Mouse (Mus musculus) spleen, postnatal 14 days (tissue): ENCODE measurements around the gene Hist1h1a.
"Not testable (repeated sequence)": the region's sequence is repeated elsewhere in the genome, so short reads cannot be mapped to it uniquely, and the experiment has no call there.

ENCODE experiments used
- DNase-seq, 2 experiments: peaks; one replicate each; pipeline ENCODE4 v3.0.0; 2021 to 2022; ENCODE audit warnings: low spot score in 2 of 2

The Hist1h1a gene

GRCm38 (mm10) chr13:23760240-23760971 is 3.1 kb upstream of the Hist1h1a start:
- DNase-seq = no peak

- peak; percentile 95 to 97 for DNase-seq
Measured at GRCm38 (mm10) chr13:23760972-23761864, 2.2 kb upstream of the Hist1h1a start, which contains the start of gene Hist1h4a. Gene Hist1h4a, minus strand, starts transcription at chr13:23761230.

DNA sequence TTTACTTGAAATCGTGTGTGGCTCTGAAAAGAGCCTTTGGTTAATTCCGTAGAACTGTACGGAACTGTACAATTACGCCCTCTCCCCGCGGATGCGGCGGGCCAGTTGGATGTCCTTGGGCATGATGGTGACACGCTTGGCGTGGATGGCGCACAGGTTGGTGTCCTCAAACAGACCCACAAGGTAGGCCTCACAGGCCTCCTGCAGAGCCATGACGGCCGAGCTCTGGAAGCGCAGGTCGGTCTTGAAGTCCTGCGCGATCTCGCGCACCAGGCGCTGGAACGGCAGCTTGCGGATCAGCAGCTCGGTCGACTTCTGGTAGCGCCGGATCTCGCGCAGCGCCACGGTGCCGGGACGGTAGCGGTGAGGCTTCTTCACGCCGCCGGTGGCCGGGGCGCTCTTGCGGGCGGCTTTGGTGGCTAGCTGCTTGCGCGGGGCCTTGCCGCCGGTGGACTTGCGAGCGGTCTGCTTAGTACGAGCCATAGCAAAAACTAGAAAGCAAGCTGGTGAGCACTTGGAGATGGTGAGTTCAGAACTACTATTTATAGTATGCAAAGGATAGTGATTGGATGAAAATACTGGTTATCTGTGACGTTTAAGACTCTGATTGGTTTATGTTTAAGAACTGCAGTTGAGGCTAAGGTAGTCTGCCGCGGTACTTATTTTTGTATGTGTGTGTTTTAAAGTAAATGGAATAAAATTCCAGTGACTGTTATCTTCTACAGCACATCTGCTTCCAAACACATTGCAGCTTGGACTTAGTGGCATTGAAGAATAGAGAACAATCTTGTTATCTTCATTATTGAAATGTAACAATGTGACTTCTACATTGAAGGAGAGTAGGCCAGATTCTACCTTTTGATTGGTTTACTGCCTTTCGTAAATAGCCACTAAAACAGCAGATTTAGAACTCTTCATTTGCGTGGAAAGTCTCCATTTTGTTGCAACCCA is 1.3 kb upstream of the Hist1h1a start, which contains the start of gene Hist1h3a:
Hist1h3a (minus strand) TSS at position 516 of the 951 bp plus-strand sequence.
- peak; percentile 62 to 70 for DNase-seq

GRCm38 (mm10) chr13:23763242-23763585 is 252 bp upstream of the Hist1h1a start:
- DNase-seq = no peak

DNA sequence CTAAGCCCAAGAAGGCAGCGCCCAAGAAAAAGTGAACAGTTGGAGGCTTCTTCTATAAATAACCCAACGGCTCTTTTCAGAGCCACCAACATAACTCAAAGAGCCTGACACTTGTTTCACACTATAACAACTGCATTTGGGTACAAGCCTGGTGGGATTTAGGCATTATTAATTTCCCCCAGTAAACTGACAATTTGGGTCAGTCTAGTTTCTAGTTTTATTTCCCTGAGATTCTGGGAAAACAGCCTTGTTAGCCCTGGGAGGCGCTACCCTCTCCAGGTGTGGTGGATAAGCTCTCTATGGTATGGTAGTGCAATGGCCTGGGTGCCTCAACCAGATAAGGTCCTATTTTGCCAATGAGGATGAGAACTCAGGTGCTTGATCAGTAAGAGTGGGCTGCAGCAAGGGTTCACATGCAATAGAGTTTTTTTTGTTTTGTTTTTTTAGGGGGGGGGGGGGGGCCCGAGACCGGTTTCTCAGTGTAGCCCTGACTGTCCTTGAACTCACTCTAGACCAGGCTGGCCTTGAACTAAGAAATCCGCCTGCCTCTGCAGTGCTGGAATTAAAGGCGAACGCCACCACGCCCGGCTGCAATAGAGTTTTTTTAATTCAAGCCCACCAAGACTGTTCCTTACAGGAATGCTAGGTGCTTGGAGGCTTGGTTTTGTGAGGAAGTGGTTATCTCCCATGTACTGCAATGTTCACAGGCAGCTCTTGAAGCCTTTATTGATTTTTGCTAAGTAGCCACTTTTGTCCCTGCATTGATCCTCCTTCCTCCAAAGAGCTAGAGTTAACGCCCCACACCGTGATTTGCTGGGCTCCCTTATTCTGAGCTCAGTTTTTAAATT is 1.1 kb downstream of the Hist1h1a start:
- DNase-seq = peak in 1 of 2 experiments; percentile 20

DNA sequence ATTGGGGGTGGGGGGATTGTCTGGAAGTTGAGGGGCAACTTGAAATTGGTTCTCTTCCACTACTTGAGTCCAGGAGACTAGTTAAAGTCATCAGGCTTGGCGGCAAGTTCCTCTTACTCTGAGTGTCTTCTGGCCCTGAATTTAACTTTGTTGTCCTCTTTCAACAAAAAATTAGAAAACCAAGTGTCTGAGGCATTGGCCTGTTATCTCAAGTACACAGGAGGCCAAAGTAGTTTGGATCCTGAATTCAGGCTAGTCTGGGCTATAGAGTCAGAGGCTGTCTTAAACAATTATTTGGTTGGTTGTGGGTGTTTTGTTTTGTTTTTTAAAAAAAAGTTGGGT is 1.7 kb downstream of the Hist1h1a start:
- no peak for DNase-seq

DNA sequence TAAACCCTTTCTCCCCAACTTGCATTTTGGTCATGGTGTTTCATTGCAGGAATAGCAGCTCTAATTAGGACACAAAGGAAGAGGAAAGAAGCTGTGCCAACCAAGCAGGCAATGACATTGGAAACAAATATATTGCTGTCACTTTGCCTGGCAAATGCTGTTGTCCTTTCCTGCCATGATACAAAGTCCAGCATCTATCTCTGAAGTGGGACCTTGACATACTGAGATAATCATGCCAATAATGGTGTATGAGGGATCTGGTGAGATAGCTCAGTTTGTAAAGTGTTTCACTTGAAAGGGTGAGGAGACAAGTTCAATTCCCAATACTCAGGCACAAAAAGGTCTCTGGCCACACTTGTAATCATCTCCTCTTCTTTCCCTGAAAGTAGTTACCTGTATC is 3.3 kb downstream of the Hist1h1a start:
- no peak for DNase-seq

DNA sequence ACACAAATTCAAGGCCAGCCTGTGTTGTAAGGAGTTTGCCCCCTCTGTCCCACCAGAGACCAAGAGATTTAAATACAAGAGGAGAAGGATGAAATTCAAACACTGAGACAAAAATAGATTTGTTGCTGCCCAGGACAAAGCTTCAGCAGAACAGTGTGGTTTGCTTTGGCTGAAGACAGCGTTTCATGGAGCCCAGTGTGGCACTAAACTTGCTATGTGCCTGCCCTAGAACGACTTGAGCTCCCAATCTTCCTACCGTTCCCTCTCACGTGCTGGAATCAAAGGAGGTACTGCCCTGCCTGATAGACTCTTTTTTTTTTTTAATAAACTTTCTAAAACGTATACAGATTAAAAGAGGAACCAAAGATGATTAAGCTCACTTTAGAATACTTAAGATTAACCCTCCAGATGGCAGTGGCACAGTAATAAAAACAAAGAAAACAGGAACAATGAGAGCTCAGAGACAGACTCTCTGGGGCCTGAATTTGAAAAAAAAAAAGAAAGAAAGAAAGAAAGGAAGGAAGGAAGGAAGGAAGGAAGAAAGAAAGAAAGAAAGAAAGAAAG is 5.5 kb downstream of the Hist1h1a start:
- no peak for DNase-seq

DNA sequence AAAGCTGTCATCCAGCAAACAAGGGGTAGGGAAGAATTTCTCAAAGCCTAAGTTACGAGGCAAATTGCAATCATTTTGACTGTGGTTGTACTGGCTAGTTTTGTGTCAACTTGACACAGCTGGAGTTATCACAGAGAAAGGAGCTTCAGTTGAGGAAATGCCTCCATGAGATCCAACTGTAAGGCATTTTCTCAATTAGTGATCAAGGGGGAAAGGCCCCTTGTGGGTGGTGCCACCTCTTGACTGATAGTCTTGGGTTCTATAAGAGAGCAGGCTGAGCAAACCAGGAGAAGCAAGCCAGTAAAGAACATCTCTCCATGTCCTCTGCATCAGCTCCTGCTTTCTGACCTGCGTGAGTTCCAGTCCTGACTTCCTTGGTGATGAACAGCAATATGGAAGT is 6.1 kb downstream of the Hist1h1a start, which contains the start of gene Trim38:
Trim38 (plus strand) TSS at position 301 of the 400 bp plus-strand sequence.
- DNase-seq = not testable (repeated sequence)

DNA sequence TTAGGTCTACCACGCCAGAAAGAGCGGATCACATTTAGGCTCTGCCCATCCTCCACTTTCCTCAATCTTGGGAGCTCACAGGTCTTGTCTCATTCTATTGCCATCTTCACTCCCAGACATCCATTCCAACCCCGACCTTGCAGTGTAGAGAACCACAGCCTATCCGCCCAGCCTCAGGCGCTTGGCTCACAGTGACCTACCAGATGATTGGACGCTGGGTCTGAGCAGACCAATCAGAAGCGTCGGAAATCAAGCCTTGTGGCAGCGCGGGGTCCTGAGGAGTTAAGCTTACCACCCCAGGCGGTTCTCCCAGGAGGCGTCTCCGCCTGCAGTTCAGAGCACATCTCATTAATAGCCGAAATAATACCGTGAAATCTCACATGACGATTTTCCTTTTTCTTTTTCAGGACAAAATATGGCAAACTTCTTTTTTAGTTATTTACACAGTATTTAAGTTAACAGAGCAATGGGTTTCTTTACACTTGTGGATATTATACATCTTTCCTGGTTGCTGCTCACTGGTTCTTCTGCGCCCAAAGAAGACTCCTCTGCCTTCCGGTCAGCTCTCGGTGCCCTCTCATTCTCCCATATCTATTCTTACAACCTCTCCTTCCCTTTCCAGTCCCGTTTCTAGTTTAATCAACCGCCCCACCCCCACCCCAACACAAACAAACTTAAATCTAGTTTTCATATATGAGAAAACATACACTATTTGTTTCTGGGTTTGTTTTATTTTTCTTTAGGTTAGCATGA is 9.3 kb downstream of the Hist1h1a start:
- peak in 1 of 2 experiments; percentile 28 for DNase-seq

DNA sequence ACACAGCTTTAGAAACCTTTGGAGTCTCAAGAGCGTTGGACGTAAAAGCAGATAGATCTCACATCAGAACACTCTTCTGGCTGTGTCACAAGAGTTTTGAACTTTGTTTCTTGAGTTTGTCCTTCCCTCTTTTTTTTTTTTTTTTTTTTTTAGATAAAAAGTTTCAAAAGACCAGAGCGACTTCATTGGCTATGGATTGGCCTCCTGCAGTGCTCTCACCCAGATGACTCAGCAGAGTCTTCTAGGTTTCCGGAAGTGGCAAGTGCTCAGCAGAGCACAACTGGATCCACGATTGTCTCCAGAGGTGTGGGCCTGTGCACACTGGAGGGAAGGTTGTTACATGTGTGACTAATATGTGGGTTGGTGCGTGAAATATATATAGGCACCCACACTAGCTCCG is 14.9 kb downstream of the Hist1h1a start:
- no peak for DNase-seq

DNA sequence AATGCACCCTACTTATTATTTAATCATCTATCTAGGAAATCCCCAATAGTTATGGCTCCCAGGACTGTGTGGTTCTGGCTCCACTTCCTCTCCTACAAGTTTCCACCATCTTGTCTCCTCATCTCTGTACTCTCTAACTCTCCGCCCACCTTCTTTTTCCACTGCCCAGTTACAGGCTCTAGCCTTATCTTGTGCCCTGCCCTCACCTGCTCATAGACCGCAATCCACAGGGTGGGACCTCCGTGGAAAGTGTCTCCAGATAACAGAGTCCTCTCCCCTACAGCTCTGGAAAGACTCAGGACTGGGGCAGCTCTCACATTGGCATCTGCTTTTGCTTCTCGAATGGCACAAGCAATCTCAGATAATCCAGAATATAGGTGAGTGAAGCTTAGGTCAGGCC is 15.6 kb downstream of the Hist1h1a start:
- no peak for DNase-seq

DNA sequence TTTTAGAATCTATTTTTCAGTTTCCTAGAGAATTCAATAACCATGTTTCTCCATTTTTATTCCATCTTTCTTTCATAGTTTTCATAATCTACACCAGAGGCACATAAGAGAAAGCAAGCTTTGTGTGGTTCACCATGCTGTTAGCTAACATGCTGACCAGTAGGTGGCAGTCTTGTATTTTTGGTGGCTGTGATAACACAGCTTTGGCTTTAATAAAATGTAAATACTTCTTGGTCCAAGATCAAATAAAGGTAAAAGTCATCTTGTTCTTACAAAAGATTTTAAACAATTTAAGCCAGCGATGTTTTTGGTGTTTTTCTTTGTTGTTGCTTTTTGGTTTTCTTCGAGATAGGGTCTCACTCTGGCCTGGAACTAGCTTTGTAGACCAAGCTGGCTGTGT is 29.1 kb downstream of the Hist1h1a start:
- DNase-seq = peak in 1 of 2 experiments; percentile 34

- DNase-seq = no peak
Measured at GRCm38 (mm10) chr13:23799405-23799804, 35.9 kb downstream of the Hist1h1a start.

DNA sequence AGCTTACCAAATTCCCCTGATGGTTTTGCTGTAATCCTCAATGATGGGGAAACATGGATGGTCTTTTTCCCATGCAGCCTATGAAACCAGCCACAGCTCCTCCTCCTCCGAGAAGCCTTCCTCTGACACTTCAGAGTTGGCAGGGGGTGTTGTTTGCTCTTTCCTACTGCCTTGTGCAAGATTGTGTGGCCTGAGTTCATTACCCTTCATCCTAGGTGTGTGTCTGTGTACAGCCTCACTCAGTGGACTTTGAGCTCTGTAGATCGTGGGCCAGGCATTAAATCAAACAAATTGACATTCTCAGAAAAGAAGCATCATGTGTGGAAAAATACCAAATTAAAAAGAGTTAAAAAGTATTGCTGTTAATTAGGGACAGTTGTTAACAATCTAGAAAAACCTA is 41.1 kb downstream of the Hist1h1a start:
- no peak for DNase-seq

GRCm38 (mm10) chr13:23806422-23807052 is 43.1 kb downstream of the Hist1h1a start, which contains the start of gene Slc17a2:
Gene Slc17a2, plus strand, starts transcription at chr13:23806993.
- no peak for DNase-seq
